Comparison of ENCODE assay signal across 14 mouse cellular contexts in genomic region chr6:136906937-136907293, GRCm38 (mm10). TPM values are rescaled to one million over a fixed set of nuclear protein-coding genes. Genes with fewer than 3 reads are reported as not detected.
DNase-seq lines count a peak whose midpoint lies in the region; ATAC-seq and TF ChIP-seq lines count a peak whose summit lies in the region.
"Had no signal": no experiment of that assay in that cellular context is flagged by ENCODE, and none has a peak within 500 bp of the region (broad histone marks: within the 10 kb centered on the region; RNA-seq: fewer than 3 reads in every experiment).

No protein-coding gene starts in this region.

- H3K4me3 ChIP-seq in liver, postnatal 0 days (ENCODE audit: low read depth, low read length) = no peak overlapping the region
- no peak overlapping the region for H3K4me3 ChIP-seq in heart, postnatal 0 days (ENCODE audit: low read depth, low read length)
- H3K4me3 ChIP-seq in stomach, embryonic 14.5 days (ENCODE audit: low read depth, low read length) = no peak overlapping the region
- H3K4me3 ChIP-seq: hindbrain, embryonic 13.5 days; limb, embryonic 13.5 days had no signal

- H3K27ac ChIP-seq in liver, postnatal 0 days (ENCODE audit: low read depth) = no peak overlapping the region
- H3K27ac ChIP-seq in heart, postnatal 0 days (ENCODE audit: low read depth) = peak overlapping the region; percentile 21; the same call in 1 of the 2 replicates
- peak overlapping the region; percentile 39; the same call in 1 of the 2 replicates for H3K27ac ChIP-seq in stomach, embryonic 14.5 days (ENCODE audit: low read length)
- H3K27ac ChIP-seq: hindbrain, embryonic 13.5 days; kidney, postnatal 0 days; limb, embryonic 13.5 days had no signal

- WGBS in liver, postnatal 0 days (ENCODE audit: insufficient replicate concordance) = 67% methylated on average over 10 of the region's 10 CpGs
- 72% methylated on average over 10 of the region's 10 CpGs for WGBS in heart, postnatal 0 days
- 71% methylated on average over 10 of the region's 10 CpGs for WGBS in stomach, embryonic 14.5 days

- ATAC-seq in liver, postnatal 0 days = peak; percentile 62; the same call in 1 of the 2 replicates
- ATAC-seq in heart, postnatal 0 days (ENCODE audit: insufficient read depth, low read depth) = no peak
- no peak for ATAC-seq in stomach, embryonic 14.5 days (ENCODE audit: insufficient number of reproducible peaks, insufficient read depth, low FRiP score, low read depth)
- no peak for ATAC-seq in erythroid progenitor cell, adult 5-6 weeks (replicated peaks; ENCODE audit: low FRiP score, poor library complexity, severe bottlenecking)

- no peaks in the 10 kb centered on the region for H3K36me3 ChIP-seq in liver, postnatal 0 days (replicated peaks; ENCODE audit: insufficient read depth, low read length)
- H3K36me3 ChIP-seq in heart, postnatal 0 days (replicated peaks; ENCODE audit: control insufficient read depth, insufficient read depth, low read length) = no peaks in the 10 kb centered on the region
- no peaks in the 10 kb centered on the region for H3K36me3 ChIP-seq in stomach, embryonic 14.5 days (ENCODE audit: control insufficient read depth, insufficient read depth, low read length)
- H3K36me3 ChIP-seq: hindbrain, embryonic 13.5 days; limb, embryonic 13.5 days had no signal

- no peak for TF ChIP-seq EP300 in liver, postnatal 0 days (IDR thresholded peaks at IDR 0.05; ENCODE audit: low read depth)
- TF ChIP-seq EP300 in heart, postnatal 0 days (IDR thresholded peaks at IDR 0.05; ENCODE audit: low read depth) = no peak

- DNase-seq in heart, adult 11 months = peak; percentile 98
- no peak for DNase-seq in heart, postnatal 4 days
- no peak for DNase-seq in liver, postnatal 0 days
- DNase-seq in liver (no peak), adipocyte (ENCODE audit: low spot score) (no peak)
- DNase-seq in heart, postnatal 0 days (ENCODE audit: low spot score) = no peak
- DNase-seq: cerebellum, postnatal 36 days had no signal

- no peak for TF ChIP-seq CTCF in liver, postnatal 0 days (IDR thresholded peaks at IDR 0.05; ENCODE audit: low read depth)
- TF ChIP-seq CTCF in heart, postnatal 0 days (IDR thresholded peaks at IDR 0.05; ENCODE audit: low read depth) = no peak

- no peaks in the 10 kb centered on the region for H3K9me3 ChIP-seq in liver, postnatal 0 days (ENCODE audit: low read length)
- no peaks in the 10 kb centered on the region for H3K9me3 ChIP-seq in heart, postnatal 0 days (replicated peaks; ENCODE audit: control insufficient read depth, low read length)
- no peaks in the 10 kb centered on the region for H3K9me3 ChIP-seq in stomach, embryonic 14.5 days (ENCODE audit: control insufficient read depth, low read depth, low read length)
- H3K9me3 ChIP-seq: hindbrain, embryonic 13.5 days; limb, embryonic 13.5 days had no signal

- peaks cover 7% of the 10 kb centered on the region; the same call in 1 of the 2 replicates for H3K4me1 ChIP-seq in liver, postnatal 0 days (ENCODE audit: insufficient read depth)
- peaks cover 9% of the 10 kb centered on the region; the same call in 1 of the 2 replicates for H3K4me1 ChIP-seq in heart, postnatal 0 days (ENCODE audit: control insufficient read depth, insufficient read depth)
- H3K4me1 ChIP-seq in stomach, embryonic 14.5 days (ENCODE audit: control insufficient read depth, insufficient read depth, low read length) = peaks cover 31% of the 10 kb centered on the region
- H3K4me1 ChIP-seq: hindbrain, embryonic 13.5 days had no signal

- no peak overlapping the region for H3K9ac ChIP-seq in liver, postnatal 0 days (replicated peaks)
- no peak overlapping the region for H3K9ac ChIP-seq in heart, postnatal 0 days (replicated peaks; ENCODE audit: low read depth, low read length)
- no peak overlapping the region for H3K9ac ChIP-seq in stomach, embryonic 14.5 days (replicated peaks; ENCODE audit: low read depth, low read length)
- H3K9ac ChIP-seq: hindbrain, embryonic 13.5 days; limb, embryonic 13.5 days had no signal

- H3K4me2 ChIP-seq in liver, postnatal 0 days (ENCODE audit: low read depth, low read length) = no peak overlapping the region
- no peak overlapping the region for H3K4me2 ChIP-seq in heart, postnatal 0 days (ENCODE audit: low read depth, low read length)
- H3K4me2 ChIP-seq in stomach, embryonic 14.5 days (replicated peaks; ENCODE audit: low read depth, low read length) = no peak overlapping the region
- H3K4me2 ChIP-seq: hindbrain, embryonic 13.5 days; limb, embryonic 13.5 days had no signal

- no peaks in the 10 kb centered on the region for H3K27me3 ChIP-seq in liver, postnatal 0 days (ENCODE audit: insufficient read depth, low read length)
- no peaks in the 10 kb centered on the region for H3K27me3 ChIP-seq in heart, postnatal 0 days (ENCODE audit: control insufficient read depth, insufficient read depth, low read length)
- H3K27me3 ChIP-seq in stomach, embryonic 14.5 days (ENCODE audit: control insufficient read depth, insufficient read depth, low read length) = no peaks in the 10 kb centered on the region
- H3K27me3 ChIP-seq: hindbrain, embryonic 13.5 days; limb, embryonic 13.5 days had no signal

RNA-seq across cellular contexts. Expression of gene Erp27, which starts 15.1 kb away (rescaled TPM):
- under 1 TPM in 1 of 2 experiments, not detected in 1; 0.20 TPM for total RNA-seq in heart, postnatal 4 days (2021)
- 0.40 and 0.42 TPM in 2 replicates for polyA plus RNA-seq in liver, postnatal 0 days (2015; fragmentation: Nextera tagmentation; extraction: Ambion mirVana)
- total RNA-seq in heart, postnatal 0 days (2014; rRNA removed; ENCODE audit: low replicate concordance) = 1.7 TPM in 1 of 2 replicates, not detected in the other
- polyA plus RNA-seq in heart, postnatal 0 days (2015; fragmentation: Nextera tagmentation; extraction: Ambion mirVana) = 0.75 and 0.83 TPM in 2 replicates
- polyA plus RNA-seq in stomach, embryonic 14.5 days (2014; fragmentation: Nextera tagmentation; extraction: Ambion mirVana) = 0.48 and 3.7 TPM in 2 replicates
- total RNA-seq in erythroid progenitor cell, adult 5-6 weeks (2015; ENCODE audit: low replicate concordance) = not detected in 2 replicates
- total RNA-seq in erythroid progenitor cell, adult 5-6 weeks (2017; ENCODE audit: low replicate concordance) = not detected in 2 replicates
- total RNA-seq: adrenal gland, adult 18-20 months had no signal
- polyA plus RNA-seq: hindbrain, embryonic 13.5 days had no signal

RNA-seq across cellular contexts. Expression of gene Pde6h, which starts 16.7 kb away (rescaled TPM):
- total RNA-seq in heart, postnatal 4 days (2021) = not detected
- polyA plus RNA-seq in liver, postnatal 0 days (2015; fragmentation: Nextera tagmentation; extraction: Ambion mirVana) = 0.34 and 0.77 TPM in 2 replicates
- 0.19 TPM in 1 of 2 replicates, not detected in the other for total RNA-seq in heart, postnatal 0 days (2014; rRNA removed; ENCODE audit: low replicate concordance)
- 0.04 and 0.25 TPM in 2 replicates for polyA plus RNA-seq in heart, postnatal 0 days (2015; fragmentation: Nextera tagmentation; extraction: Ambion mirVana)
- 0.09 and 0.11 TPM in 2 replicates for polyA plus RNA-seq in stomach, embryonic 14.5 days (2014; fragmentation: Nextera tagmentation; extraction: Ambion mirVana)
- total RNA-seq in erythroid progenitor cell, adult 5-6 weeks (2015; ENCODE audit: low replicate concordance) = not detected in 2 replicates
- total RNA-seq in erythroid progenitor cell, adult 5-6 weeks (2017; ENCODE audit: low replicate concordance) = 0.51 TPM in 1 of 2 replicates, not detected in the other
- total RNA-seq: adrenal gland, adult 18-20 months had no signal
- polyA plus RNA-seq: hindbrain, embryonic 13.5 days had no signal

RNA-seq across cellular contexts. Expression of gene Mgp, which starts 31.3 kb away (rescaled TPM):
- total RNA-seq in heart, postnatal 4 days (2021) = 100 to 1,000 TPM; 188 to 201 TPM
- polyA plus RNA-seq in liver, postnatal 0 days (2015; fragmentation: Nextera tagmentation; extraction: Ambion mirVana) = 4.5 and 6.2 TPM in 2 replicates
- 344 and 362 TPM in 2 replicates for total RNA-seq in heart, postnatal 0 days (2014; rRNA removed; ENCODE audit: low replicate concordance)
- polyA plus RNA-seq in heart, postnatal 0 days (2015; fragmentation: Nextera tagmentation; extraction: Ambion mirVana) = 403 and 465 TPM in 2 replicates
- 229 and 247 TPM in 2 replicates for polyA plus RNA-seq in stomach, embryonic 14.5 days (2014; fragmentation: Nextera tagmentation; extraction: Ambion mirVana)
- total RNA-seq in erythroid progenitor cell, adult 5-6 weeks (2015; ENCODE audit: low replicate concordance) = not detected in 2 replicates
- 1.4 TPM in 1 of 2 replicates, not detected in the other for total RNA-seq in erythroid progenitor cell, adult 5-6 weeks (2017; ENCODE audit: low replicate concordance)

RNA-seq across cellular contexts. Expression of gene Arhgdib, which starts 34.8 kb away (rescaled TPM):
- 10 to 100 TPM; 33.6 to 39.4 TPM for total RNA-seq in heart, postnatal 4 days (2021)
- polyA plus RNA-seq in liver, postnatal 0 days (2015; fragmentation: Nextera tagmentation; extraction: Ambion mirVana) = 190 and 192 TPM in 2 replicates
- total RNA-seq in heart, postnatal 0 days (2014; rRNA removed; ENCODE audit: low replicate concordance) = 42.2 and 45.9 TPM in 2 replicates
- 56.7 and 58.8 TPM in 2 replicates for polyA plus RNA-seq in heart, postnatal 0 days (2015; fragmentation: Nextera tagmentation; extraction: Ambion mirVana)
- 53.3 and 58.0 TPM in 2 replicates for polyA plus RNA-seq in stomach, embryonic 14.5 days (2014; fragmentation: Nextera tagmentation; extraction: Ambion mirVana)
- 616 and 634 TPM in 2 replicates for total RNA-seq in erythroid progenitor cell, adult 5-6 weeks (2015; ENCODE audit: low replicate concordance)
- 160 and 179 TPM in 2 replicates for total RNA-seq in erythroid progenitor cell, adult 5-6 weeks (2017; ENCODE audit: low replicate concordance)

RNA-seq across cellular contexts. Expression of gene Art4, which starts 49.4 kb away (rescaled TPM):
- 10 to 100 TPM in 1 of 2 experiments, 1 to 10 TPM in 1; 7.0 to 10.5 TPM for total RNA-seq in heart, postnatal 4 days (2021)
- 10.6 and 11.1 TPM in 2 replicates for polyA plus RNA-seq in liver, postnatal 0 days (2015; fragmentation: Nextera tagmentation; extraction: Ambion mirVana)
- total RNA-seq in heart, postnatal 0 days (2014; rRNA removed; ENCODE audit: low replicate concordance) = 19.3 and 28.8 TPM in 2 replicates
- 8.7 and 11.4 TPM in 2 replicates for polyA plus RNA-seq in heart, postnatal 0 days (2015; fragmentation: Nextera tagmentation; extraction: Ambion mirVana)
- 4.4 and 5.5 TPM in 2 replicates for polyA plus RNA-seq in stomach, embryonic 14.5 days (2014; fragmentation: Nextera tagmentation; extraction: Ambion mirVana)
- total RNA-seq in erythroid progenitor cell, adult 5-6 weeks (2015; ENCODE audit: low replicate concordance) = 89.7 and 101 TPM in 2 replicates
- 123 and 147 TPM in 2 replicates for total RNA-seq in erythroid progenitor cell, adult 5-6 weeks (2017; ENCODE audit: low replicate concordance)
- polyA plus RNA-seq: C2C12 had no signal

Comparison
In these comparisons a context has a peak if more than half of its experiments do, and no peak if none do; other contexts are left out.
1. RNA of gene Mgp, which starts 31.3 kb away (total RNA-seq): 344 to 362 TPM in heart, postnatal 0 days and 188 to 201 TPM in heart, postnatal 4 days; 1.4 TPM in erythroid progenitor cell, adult 5-6 weeks; every median in the first group is over 10 times any median in the second.